10 mouse cellular contexts compared by ENCODE assay signal in genomic region chr4:116371676-116372075, GRCm38 (mm10).
A peak's percentile ranks its signal among the peaks of the same experiment; 100 is the strongest.
DNase-seq lines count a peak whose midpoint lies in the region; ATAC-seq and TF ChIP-seq lines count a peak whose summit lies in the region.
"Had no signal": no experiment of that assay in that cellular context is flagged by ENCODE, and none has a peak within 500 bp of the region (broad histone marks: within the 10 kb centered on the region; RNA-seq: fewer than 3 reads in every experiment).

No protein-coding gene starts in this region.

- no peak overlapping the region; the same call in 1 of the 2 replicates for H3K27ac ChIP-seq in forebrain, embryonic 13.5 days
- no peak overlapping the region for H3K27ac ChIP-seq in forebrain, embryonic 12.5 days
- no peak overlapping the region; the same call in 1 of the 2 replicates for H3K27ac ChIP-seq in lung, embryonic 14.5 days (ENCODE audit: low read depth)
- H3K27ac ChIP-seq: liver, embryonic 13.5 days had no signal

- peak; percentile 91 for DNase-seq in Muller cell, postnatal 12 days (ENCODE audit: inconsistent ontology term)
- peak; percentile 17 to 44 for DNase-seq in frontal cortex, postnatal 10 days (ENCODE audit: low spot score in 2 of 2)
- DNase-seq in heart, postnatal 4 days: peak; percentile 77
- peak; percentile 9 for DNase-seq in lung, embryonic 14.5 days
- DNase-seq in embryo, embryonic 10 days (ENCODE audit: low spot score): no peak
- no peak for DNase-seq in neural tube, embryonic 10.5 days (ENCODE audit: extremely low spot score, low spot score)
- DNase-seq: liver, embryonic 13.5 days had no signal

- no peaks in the 10 kb centered on the region for H3K36me3 ChIP-seq in forebrain, embryonic 13.5 days (ENCODE audit: poor library complexity, severe bottlenecking)
- no peaks in the 10 kb centered on the region for H3K36me3 ChIP-seq in forebrain, embryonic 12.5 days (replicated peaks)
- no peaks in the 10 kb centered on the region for H3K36me3 ChIP-seq in lung, embryonic 14.5 days (ENCODE audit: insufficient read depth)
- H3K36me3 ChIP-seq: liver, embryonic 13.5 days had no signal

- peak; percentile 41; the same call in 1 of the 2 replicates for ATAC-seq in forebrain, embryonic 13.5 days
- no peak for ATAC-seq in forebrain, embryonic 12.5 days (ENCODE audit: low FRiP score)
- ATAC-seq in lung, embryonic 14.5 days (ENCODE audit: insufficient read depth): no peak

- H3K9me3 ChIP-seq in forebrain, embryonic 13.5 days (replicated peaks): no peaks in the 10 kb centered on the region
- H3K9me3 ChIP-seq in forebrain, embryonic 12.5 days: no peaks in the 10 kb centered on the region
- H3K9me3 ChIP-seq in lung, embryonic 14.5 days (ENCODE audit: low read depth, low read length): no peaks in the 10 kb centered on the region
- H3K9me3 ChIP-seq: liver, embryonic 13.5 days had no signal

- no peak overlapping the region for H3K4me2 ChIP-seq in forebrain, embryonic 13.5 days
- no peak overlapping the region for H3K4me2 ChIP-seq in forebrain, embryonic 12.5 days
- H3K4me2 ChIP-seq in lung, embryonic 14.5 days: no peak overlapping the region
- H3K4me2 ChIP-seq: liver, embryonic 13.5 days had no signal

- H3K4me1 ChIP-seq in forebrain, embryonic 13.5 days: peaks cover 4% of the 10 kb centered on the region; the same call in 1 of the 2 replicates
- no peaks in the 10 kb centered on the region for H3K4me1 ChIP-seq in forebrain, embryonic 12.5 days
- H3K4me1 ChIP-seq in lung, embryonic 14.5 days (ENCODE audit: insufficient read depth): no peaks in the 10 kb centered on the region
- H3K4me1 ChIP-seq: liver, embryonic 13.5 days had no signal

- no peak for TF ChIP-seq CTCF in lung, embryonic 14.5 days (IDR thresholded peaks at IDR 0.05; ENCODE audit: low read depth)

- no peaks in the 10 kb centered on the region for H3K27me3 ChIP-seq in forebrain, embryonic 13.5 days
- no peaks in the 10 kb centered on the region for H3K27me3 ChIP-seq in forebrain, embryonic 12.5 days
- H3K27me3 ChIP-seq in lung, embryonic 14.5 days (ENCODE audit: insufficient read depth, low read length): no peaks in the 10 kb centered on the region
- H3K27me3 ChIP-seq: CH12.LX; liver, embryonic 13.5 days had no signal

- no peak overlapping the region for H3K4me3 ChIP-seq in forebrain, embryonic 13.5 days
- H3K4me3 ChIP-seq in forebrain, embryonic 12.5 days (replicated peaks): no peak overlapping the region
- no peak overlapping the region for H3K4me3 ChIP-seq in lung, embryonic 14.5 days (ENCODE audit: low read depth, low read length)
- H3K4me3 ChIP-seq: liver, embryonic 13.5 days had no signal

- no peak overlapping the region for H3K9ac ChIP-seq in forebrain, embryonic 13.5 days
- no peak overlapping the region for H3K9ac ChIP-seq in forebrain, embryonic 12.5 days
- no peak overlapping the region for H3K9ac ChIP-seq in lung, embryonic 14.5 days
- H3K9ac ChIP-seq: liver, embryonic 13.5 days had no signal

- 65% methylated on average over 1 of the region's 1 CpGs for WGBS in forebrain, embryonic 13.5 days
- WGBS in forebrain, embryonic 12.5 days: 76% methylated on average over 1 of the region's 1 CpGs
- 61% methylated on average over 1 of the region's 1 CpGs for WGBS in lung, embryonic 14.5 days

Comparison
In these comparisons a context has a peak if more than half of its experiments do, and no peak if none do; other contexts are left out.
1. DNase-seq: peak in Muller cell, postnatal 12 days (single experiment), frontal cortex, postnatal 10 days (2 of 2), heart, postnatal 4 days (single experiment) and lung, embryonic 14.5 days (single experiment); none in embryo, embryonic 10 days (single experiment) and neural tube, embryonic 10.5 days (single experiment).